Comparison of ENCODE assay signal across 15 mouse cellular contexts in the genomic region with DNA sequence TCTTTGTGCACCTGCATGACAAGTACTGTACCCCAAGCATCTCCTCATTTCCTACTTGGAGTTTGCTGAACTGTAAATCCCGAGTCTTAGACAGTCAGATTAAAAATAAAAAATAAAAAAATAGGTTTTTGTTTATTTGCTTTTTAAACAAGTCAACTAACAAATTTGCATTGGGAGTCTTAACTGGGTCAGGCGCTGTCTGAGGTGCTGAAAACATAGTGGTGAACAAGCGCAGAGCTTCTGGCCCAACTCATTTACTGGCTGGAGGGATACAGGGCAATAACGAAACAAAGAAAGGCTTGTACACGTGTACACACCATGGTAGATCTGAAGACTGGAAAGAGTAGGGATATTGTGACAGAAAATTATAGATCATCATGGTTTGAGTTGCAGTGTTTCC. TPM values are rescaled to one million over a fixed set of nuclear protein-coding genes. Genes with fewer than 3 reads are reported as not detected.
A peak's percentile ranks its signal among the peaks of the same experiment; 100 is the strongest.
DNase-seq lines count a peak whose midpoint lies in the region; ATAC-seq lines count a peak whose summit lies in the region.
"Had no signal": no experiment of that assay in that cellular context is flagged by ENCODE, and none has a peak within 500 bp of the region (broad histone marks: within the 10 kb centered on the region; RNA-seq: fewer than 3 reads in every experiment).

No protein-coding gene starts in this region.

- no peak overlapping the region for H3K4me2 ChIP-seq in hindbrain, embryonic 11.5 days (replicated peaks; ENCODE audit: low read depth, low read length)
- H3K4me2 ChIP-seq in hindbrain, embryonic 12.5 days (replicated peaks) = no peak overlapping the region
- no peak overlapping the region for H3K4me2 ChIP-seq in neural tube, embryonic 15.5 days
- H3K4me2 ChIP-seq: heart, embryonic 13.5 days; midbrain, embryonic 12.5 days had no signal

- no peaks in the 10 kb centered on the region for H3K4me1 ChIP-seq in hindbrain, embryonic 11.5 days (replicated peaks; ENCODE audit: control insufficient read depth, insufficient read depth, low read length)
- H3K4me1 ChIP-seq in hindbrain, embryonic 12.5 days = no peaks in the 10 kb centered on the region
- no peaks in the 10 kb centered on the region for H3K4me1 ChIP-seq in neural tube, embryonic 15.5 days
- no peaks in the 10 kb centered on the region for H3K4me1 ChIP-seq in embryonic facial prominence, embryonic 10.5 days
- H3K4me1 ChIP-seq: heart, embryonic 13.5 days; midbrain, embryonic 12.5 days had no signal

- H3K9ac ChIP-seq in hindbrain, embryonic 11.5 days (ENCODE audit: low read depth, low read length) = no peak overlapping the region
- H3K9ac ChIP-seq in hindbrain, embryonic 12.5 days = no peak overlapping the region
- no peak overlapping the region for H3K9ac ChIP-seq in neural tube, embryonic 15.5 days (replicated peaks)
- H3K9ac ChIP-seq: heart, embryonic 13.5 days; midbrain, embryonic 12.5 days had no signal

- no peak for ATAC-seq in hindbrain, embryonic 11.5 days (ENCODE audit: low FRiP score)
- no peak for ATAC-seq in hindbrain, embryonic 12.5 days (ENCODE audit: low FRiP score)
- no peak for ATAC-seq in neural tube, embryonic 15.5 days (ENCODE audit: low FRiP score)
- ATAC-seq: inflammation-experienced regulatory T-cells, adult 6 months had no signal

- WGBS in hindbrain, embryonic 11.5 days = 55% methylated on average over 5 of the region's 5 CpGs
- 59% methylated on average over 5 of the region's 5 CpGs for WGBS in hindbrain, embryonic 12.5 days
- WGBS in neural tube, embryonic 15.5 days = 56% methylated on average over 5 of the region's 5 CpGs
- WGBS in embryonic facial prominence, embryonic 10.5 days = 56% methylated on average over 5 of the region's 5 CpGs

- no peaks in the 10 kb centered on the region for H3K36me3 ChIP-seq in hindbrain, embryonic 11.5 days (ENCODE audit: control insufficient read depth, insufficient read depth, low read length)
- H3K36me3 ChIP-seq in hindbrain, embryonic 12.5 days = no peaks in the 10 kb centered on the region
- H3K36me3 ChIP-seq in neural tube, embryonic 15.5 days = no peaks in the 10 kb centered on the region
- no peaks in the 10 kb centered on the region for H3K36me3 ChIP-seq in embryonic facial prominence, embryonic 10.5 days (replicated peaks)
- H3K36me3 ChIP-seq: heart, embryonic 13.5 days; midbrain, embryonic 12.5 days had no signal

- no peak overlapping the region for H3K27ac ChIP-seq in hindbrain, embryonic 11.5 days (ENCODE audit: low read depth, low read length)
- H3K27ac ChIP-seq in hindbrain, embryonic 12.5 days = no peak overlapping the region
- H3K27ac ChIP-seq in neural tube, embryonic 15.5 days (replicated peaks) = no peak overlapping the region
- no peak overlapping the region for H3K27ac ChIP-seq in embryonic facial prominence, embryonic 10.5 days (replicated peaks)
- H3K27ac ChIP-seq: gastrocnemius, adult 2 months; heart, embryonic 13.5 days; layer of hippocampus, adult 2 months; midbrain, embryonic 12.5 days had no signal

- no peaks in the 10 kb centered on the region for H3K9me3 ChIP-seq in hindbrain, embryonic 11.5 days (ENCODE audit: control insufficient read depth, low read length)
- H3K9me3 ChIP-seq in hindbrain, embryonic 12.5 days (replicated peaks) = no peaks in the 10 kb centered on the region
- no peaks in the 10 kb centered on the region for H3K9me3 ChIP-seq in neural tube, embryonic 15.5 days (replicated peaks)
- no peaks in the 10 kb centered on the region for H3K9me3 ChIP-seq in embryonic facial prominence, embryonic 10.5 days
- H3K9me3 ChIP-seq: heart, embryonic 13.5 days; midbrain, embryonic 12.5 days had no signal

- no peaks in the 10 kb centered on the region for H3K27me3 ChIP-seq in hindbrain, embryonic 11.5 days (ENCODE audit: control insufficient read depth, insufficient read depth, low read length)
- H3K27me3 ChIP-seq in hindbrain, embryonic 12.5 days = no peaks in the 10 kb centered on the region
- H3K27me3 ChIP-seq in neural tube, embryonic 15.5 days (replicated peaks) = no peaks in the 10 kb centered on the region
- H3K27me3 ChIP-seq in embryonic facial prominence, embryonic 10.5 days (replicated peaks; ENCODE audit: low read depth, poor library complexity, severe bottlenecking) = no peaks in the 10 kb centered on the region
- H3K27me3 ChIP-seq: heart, embryonic 13.5 days; midbrain, embryonic 12.5 days had no signal

- DNase-seq in hindbrain, embryonic 11.5 days (ENCODE audit: low spot score) = peak; percentile 25
- peak; percentile 22 for DNase-seq in neural tube, embryonic 10.5 days (ENCODE audit: extremely low spot score, low spot score)
- DNase-seq in embryonic facial prominence, embryonic 10.5 days (ENCODE audit: low spot score) = peak; percentile 54
- peak; percentile 9 for DNase-seq in retina, postnatal 7 days (ENCODE audit: low read depth, low spot score)
- DNase-seq in thymus, postnatal 25 days = no peak
- no peak for DNase-seq in cerebellum, adult 8-10 months
- DNase-seq: cerebellum, postnatal 10 days; gastrocnemius, adult 2 months; lung, adult 18-20 months had no signal

- H3K4me3 ChIP-seq in hindbrain, embryonic 11.5 days (ENCODE audit: low read depth, low read length) = no peak overlapping the region
- no peak overlapping the region for H3K4me3 ChIP-seq in hindbrain, embryonic 12.5 days
- H3K4me3 ChIP-seq in neural tube, embryonic 15.5 days (replicated peaks) = no peak overlapping the region
- H3K4me3 ChIP-seq in embryonic facial prominence, embryonic 10.5 days = no peak overlapping the region
- H3K4me3 ChIP-seq: gastrocnemius, adult 2 months; heart, embryonic 13.5 days; layer of hippocampus, adult 2 months; midbrain, embryonic 12.5 days had no signal

RNA-seq across cellular contexts. Expression of gene Sorcs3, which starts 37.5 kb away (rescaled TPM):
- 4.3 and 4.8 TPM in 2 replicates for polyA plus RNA-seq in hindbrain, embryonic 11.5 days (2014; fragmentation: Nextera tagmentation; extraction: Ambion mirVana)
- 7.4 and 7.6 TPM in 2 replicates for polyA plus RNA-seq in hindbrain, embryonic 12.5 days (2016; fragmentation: Nextera tagmentation; extraction: Ambion mirVana)
- 13.6 and 17.4 TPM in 2 replicates for polyA plus RNA-seq in neural tube, embryonic 15.5 days (2015; fragmentation: Nextera tagmentation; extraction: Ambion mirVana)
- 0.68 and 0.76 TPM in 2 replicates for polyA plus RNA-seq in embryonic facial prominence, embryonic 10.5 days (2016; fragmentation: Nextera tagmentation; extraction: Ambion mirVana)

Comparison
In these comparisons a context has a peak if more than half of its experiments do, and no peak if none do; other contexts are left out.
1. DNase-seq: peak in hindbrain, embryonic 11.5 days (single experiment), neural tube, embryonic 10.5 days (single experiment), embryonic facial prominence, embryonic 10.5 days (single experiment) and retina, postnatal 7 days (single experiment); none in thymus, postnatal 25 days (single experiment) and cerebellum, adult 8-10 months (single experiment).